Mouse (Mus musculus): ENCODE data around the gene Dhx34.

Dhx34 gene

GRCm38 (mm10) chr7:16162036-16162435 lies 59.8 kb downstream of the Dhx34 start:
- no peak for DNase-seq (ENCODE audit: low spot score in 2 of 2)

GRCm38 (mm10) chr7:16161302-16161701 lies 60.5 kb downstream of the Dhx34 start:
- DNase-seq (ENCODE audit: low spot score in 2 of 2): no peak

- no peak for DNase-seq (ENCODE audit: low spot score in 2 of 2)
These were observed 61.1 kb downstream of the Dhx34 start for GRCm38 (mm10) chr7:16160702-16161101.

- no peak for DNase-seq (ENCODE audit: low spot score in 2 of 2)
These were observed 63.1 kb downstream of the Dhx34 start for GRCm38 (mm10) chr7:16158735-16159134.

GRCm38 (mm10) chr7:16156105-16156714 lies 65.6 kb downstream of the Dhx34 start:
- DNase-seq (ENCODE audit: low spot score in 2 of 2): no peak

GRCm38 (mm10) chr7:16155132-16155872 lies 66.5 kb downstream of the Dhx34 start:
- DNase-seq (ENCODE audit: low spot score in 2 of 2): peak in 1 of 2 experiments; percentile 36

GRCm38 (mm10) chr7:16153522-16153921 lies 68.3 kb downstream of the Dhx34 start:
- peak in 1 of 2 experiments; percentile 18 for DNase-seq (ENCODE audit: low spot score in 2 of 2)

GRCm38 (mm10) chr7:16150191-16151145 lies 71.4 kb downstream of the Dhx34 start:
- DNase-seq (ENCODE audit: low spot score in 2 of 2): no peak

- no peak for DNase-seq (ENCODE audit: low spot score in 2 of 2)
These were observed 72.6 kb downstream of the Dhx34 start for GRCm38 (mm10) chr7:16149241-16149640.

- DNase-seq (ENCODE audit: low spot score in 2 of 2): peak; percentile 30 to 38
These were observed 74.2 kb downstream of the Dhx34 start for GRCm38 (mm10) chr7:16147643-16148042.

All from urinary bladder, postnatal 36 days (tissue).